Mouse (Mus musculus): ENCODE data around the gene Rab6b.

DNA sequence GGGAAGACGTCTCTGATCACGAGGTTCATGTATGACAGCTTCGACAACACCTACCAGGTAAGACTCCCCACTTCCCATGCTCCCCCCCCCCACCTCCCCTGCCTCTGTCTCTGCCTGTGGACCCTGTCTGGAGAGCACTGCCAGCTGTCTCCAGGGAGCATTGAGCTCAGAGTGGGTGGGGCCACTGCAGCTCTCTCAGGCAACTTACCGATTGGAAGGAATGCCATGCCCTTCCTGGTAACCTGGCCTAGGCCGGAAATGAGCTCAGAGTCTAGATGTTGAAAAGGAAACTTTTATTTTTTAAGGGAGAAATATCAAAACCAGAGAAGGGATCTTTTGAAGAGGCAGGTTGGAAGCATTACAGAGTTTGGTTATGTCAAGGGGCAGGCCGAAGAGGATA is 28.8 kb downstream of the Rab6b start:
- no peak for TF ChIP-seq POLR2A (IDR thresholded peaks at IDR 0.05; ENCODE audit: low read depth, low read length)
- TF ChIP-seq NELFE (IDR thresholded peaks at IDR 0.05; ENCODE audit: low read depth, low read length) = no peak
- no peak for TF ChIP-seq ZMIZ1 (IDR thresholded peaks at IDR 0.05; ENCODE audit: low read depth, low read length)
- no peak for TF ChIP-seq ZC3H11A (IDR thresholded peaks at IDR 0.05; ENCODE audit: low read depth, low read length)
- TF ChIP-seq KAT2A (IDR thresholded peaks at IDR 0.05; ENCODE audit: insufficient replicate concordance, low read length) = no peak
- no peak for TF ChIP-seq MAFK (IDR thresholded peaks at IDR 0.05; ENCODE audit: insufficient replicate concordance, low read length)
- no peak for TF ChIP-seq ZKSCAN1 (IDR thresholded peaks at IDR 0.05; ENCODE audit: borderline replicate concordance, low read depth, low read length)
- TF ChIP-seq CTCF (conservative IDR thresholded peaks at IDR 0.05 in 1 of 2, IDR thresholded peaks at IDR 0.05 in 1 of 2; ENCODE audit: low read depth in 2 of 2, low read length in 2 of 2) = no peak
- TF ChIP-seq RAD21 (IDR thresholded peaks at IDR 0.05; ENCODE audit: low read depth, low read length) = no peak
- no peak for TF ChIP-seq ELF1 (IDR thresholded peaks at IDR 0.05; ENCODE audit: low read depth, low read length)
- TF ChIP-seq ZNF384 (IDR thresholded peaks at IDR 0.05; ENCODE audit: low read depth, low read length) = no peak
- no peak for TF ChIP-seq USF1 (IDR thresholded peaks at IDR 0.05; ENCODE audit: low read depth, low read length)
- TF ChIP-seq JUN (IDR thresholded peaks at IDR 0.05; ENCODE audit: insufficient read depth, low read depth, low read length) = no peak

Measured in CH12.LX (cell line).